Mouse (Mus musculus) ES-Bruce4 (cell line): Measurements from ENCODE around the gene Rnf43. TPM values are rescaled to one million over a fixed set of nuclear protein-coding genes. Genes with fewer than 3 reads are reported as not detected.

Source experiments
- H3K27ac ChIP-seq: 2 replicates; pipeline ENCODE4 v1.5.1; 2012; ENCODE audit warnings: low read length, inconsistent platforms; ENCODE audit not compliant: insufficient read depth
- H3K27me3 ChIP-seq: 2 replicates; pipeline ENCODE4 v1.6.1; 2012; ENCODE audit warnings: mild to moderate bottlenecking, low read length, inconsistent platforms; ENCODE audit not compliant: control insufficient read depth, poor library complexity, insufficient read depth, severe bottlenecking
- H3K36me3 ChIP-seq: 2 replicates; pipeline ENCODE4 v1.6.1; 2012; ENCODE audit warnings: inconsistent platforms, mild to moderate bottlenecking, low read length, moderate library complexity; ENCODE audit not compliant: control insufficient read depth, poor library complexity, insufficient read depth, severe bottlenecking
- H3K4me1 ChIP-seq: one replicate; pipeline ENCODE4 v1.8.1; 2011; ENCODE audit warnings: low read length; ENCODE audit not compliant: control insufficient read depth, insufficient read depth
- H3K4me3 ChIP-seq: 2 replicates; pipeline ENCODE4 v1.5.1; 2011; ENCODE audit warnings: low read depth, mild to moderate bottlenecking, low read length
- H3K9ac ChIP-seq: 2 replicates; pipeline ENCODE4 v1.6.1; 2012; ENCODE audit warnings: low read depth, mild to moderate bottlenecking, inconsistent platforms; ENCODE audit not compliant: poor library complexity, severe bottlenecking
- H3K9me3 ChIP-seq: replicated peaks from 2 replicates; pipeline ENCODE4 v1.6.1; 2012; ENCODE audit warnings: mild to moderate bottlenecking, low read length, inconsistent platforms; ENCODE audit not compliant: control insufficient read depth, poor library complexity, insufficient read depth, severe bottlenecking
- CTCF ChIP-seq: IDR thresholded peaks from one replicate; pipeline ENCODE4 v1.8.1; 2011; ENCODE audit warnings: low read depth, low read length
- EP300 ChIP-seq: IDR thresholded peaks from 2 replicates; pipeline ENCODE4 v1.6.1; 2011; ENCODE audit warnings: low read depth, low read length; ENCODE audit not compliant: insufficient read depth
- POLR2A ChIP-seq: IDR thresholded peaks from one replicate; pipeline ENCODE4 v1.8.1; 2011; ENCODE audit warnings: low read length; ENCODE audit not compliant: insufficient read depth
- polyA plus RNA-seq: library from polyadenylated mRNA; stranded (reverse); fragments of >200 nt; gene quantifications from 2 replicates; pipeline ENCODE4 v1.2.4, GENCODE M21; 2011; ENCODE audit warnings: low read depth; ENCODE audit not compliant: missing spikeins, insufficient read depth, insufficient read length

Rnf43 gene
- polyA plus RNA-seq, 1 experiment: 2.8 TPM

- Histone ChIP-seq H3K9me3 (no peaks in the 10 kb centered on the region), H3K36me3 (no peaks in the 10 kb centered on the region), H3K9ac (no peak overlapping the region), H3K4me1 (no peaks in the 10 kb centered on the region), H3K4me3 (no peak overlapping the region), H3K27me3 (peaks cover 2% of the 10 kb centered on the region; the same call in 1 of the 2 replicates), H3K27ac (no peak overlapping the region)
- TF ChIP-seq EP300 (no peak), CTCF (no peak)
Observed at GRCm38 (mm10) chr11:87666256-87667035, 3.9 kb downstream of the Rnf43 start.

GRCm38 (mm10) chr11:87667107-87668090, 4.9 kb downstream of the Rnf43 start:
- H3K9me3 ChIP-seq: no peaks in the 10 kb centered on the region
- no peaks in the 10 kb centered on the region for H3K36me3 ChIP-seq
- H3K27me3 ChIP-seq: peaks cover 2% of the 10 kb centered on the region; the same call in 1 of the 2 replicates
- H3K4me1 ChIP-seq: no peaks in the 10 kb centered on the region
- H3K27ac ChIP-seq: no peak overlapping the region
- no peak overlapping the region for H3K9ac ChIP-seq
- H3K4me3 ChIP-seq: no peak overlapping the region
- TF ChIP-seq POLR2A (no peak), CTCF (no peak), EP300 (no peak)

GRCm38 (mm10) chr11:87673282-87673681, 10.8 kb downstream of the Rnf43 start:
- Histone ChIP-seq H3K9me3 (no peaks in the 10 kb centered on the region), H3K9ac (no peak overlapping the region), H3K4me3 (no peak overlapping the region), H3K27ac (no peak overlapping the region), H3K27me3 (no peaks in the 10 kb centered on the region), H3K36me3 (no peaks in the 10 kb centered on the region), H3K4me1 (peaks cover 2% of the 10 kb centered on the region)
- TF ChIP-seq EP300: no peak
- no peak for TF ChIP-seq POLR2A
- no peak for TF ChIP-seq CTCF

- Histone ChIP-seq H3K9ac (no peak overlapping the region), H3K4me3 (no peak overlapping the region), H3K27me3 (no peaks in the 10 kb centered on the region), H3K36me3 (no peaks in the 10 kb centered on the region), H3K4me1 (peaks cover 2% of the 10 kb centered on the region), H3K27ac (no peak overlapping the region), H3K9me3 (no peaks in the 10 kb centered on the region)
- no peak for TF ChIP-seq EP300
Observed at GRCm38 (mm10) chr11:87675606-87676005, 13.1 kb downstream of the Rnf43 start.

- H3K27ac ChIP-seq: peak overlapping the region; percentile 51; the same call in 1 of the 2 replicates
- peaks cover 2% of the 10 kb centered on the region for H3K4me1 ChIP-seq
- H3K9me3 ChIP-seq: no peaks in the 10 kb centered on the region
- H3K36me3 ChIP-seq: no peaks in the 10 kb centered on the region
- TF ChIP-seq EP300 (0 out of 2 replicates have a peak, but pooled peaks have one; percentile 25), CTCF (no peak)
- no peak overlapping the region for H3K4me3 ChIP-seq
- no peaks in the 10 kb centered on the region for H3K27me3 ChIP-seq
- H3K9ac ChIP-seq: 0 out of 2 replicates have a peak overlapping the region, but pooled peaks have one; percentile 40
Observed at GRCm38 (mm10) chr11:87677756-87678155, 15.2 kb downstream of the Rnf43 start.

GRCm38 (mm10) chr11:87678545-87678944, 16.0 kb downstream of the Rnf43 start:
- Histone ChIP-seq H3K4me1 (peaks cover 2% of the 10 kb centered on the region), H3K4me3 (no peak overlapping the region), H3K27ac (no peak overlapping the region), H3K36me3 (no peaks in the 10 kb centered on the region), H3K9me3 (no peaks in the 10 kb centered on the region), H3K9ac (no peak overlapping the region), H3K27me3 (no peaks in the 10 kb centered on the region)
- TF ChIP-seq EP300: no peak
- TF ChIP-seq POLR2A: no peak
- no peak for TF ChIP-seq CTCF
